ENCODE assay signal across 8 mouse cellular contexts in the genomic region with DNA sequence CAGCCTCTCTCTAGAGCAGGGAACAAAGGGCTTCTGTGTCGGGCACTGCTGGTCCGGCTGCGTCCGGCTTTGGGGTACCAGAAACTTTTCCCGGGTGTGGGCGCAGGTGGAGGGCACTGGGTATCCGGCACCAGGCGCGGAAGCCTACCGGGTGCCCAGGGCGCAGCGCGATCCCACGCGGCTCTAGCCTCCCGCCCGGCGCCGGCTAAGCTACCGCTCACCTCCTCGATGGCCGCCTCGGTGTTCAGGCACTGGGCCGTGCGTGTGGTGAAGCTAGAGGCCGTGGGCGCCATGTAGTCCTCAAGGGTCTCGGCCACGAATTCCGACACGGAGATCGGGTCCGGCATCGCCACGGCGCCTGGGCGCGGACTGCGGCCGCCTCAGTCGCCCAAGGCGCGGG.
DNase-seq lines count a peak whose midpoint lies in the region; ATAC-seq and TF ChIP-seq lines count a peak whose summit lies in the region.
"Not testable (repeated sequence)": the region's sequence is repeated elsewhere in the genome, so short reads cannot be mapped to it uniquely, and the experiment has no call there.

No protein-coding gene starts in this region.

- 9% methylated on average over 33 of the region's 43 CpGs for WGBS in hindbrain, embryonic 13.5 days
- 10% methylated on average over 39 of the region's 43 CpGs for WGBS in lung, adult 2 months
- 3% methylated on average over 24 of the region's 43 CpGs for WGBS in neural tube, embryonic 11.5 days
- WGBS in stomach, embryonic 16.5 days = 7% methylated on average over 37 of the region's 43 CpGs

- TF ChIP-seq POLR2A in ES-Bruce4 (IDR thresholded peaks at IDR 0.05; ENCODE audit: insufficient read depth, low read length); lung, adult 2 months (IDR thresholded peaks at IDR 0.05; ENCODE audit: borderline replicate concordance, extremely low read depth, low read depth, low read length): not testable (repeated sequence)

- not testable (repeated sequence) for H3K4me1 ChIP-seq in ES-Bruce4 (ENCODE audit: control insufficient read depth, insufficient read depth, low read length); hindbrain, embryonic 13.5 days (replicated peaks); lung, adult 2 months (ENCODE audit: control insufficient read depth, insufficient read depth, low read length); neural tube, embryonic 11.5 days (ENCODE audit: control insufficient read depth, insufficient read depth, low read length); stomach, embryonic 16.5 days (ENCODE audit: control insufficient read depth, insufficient read depth, low read length)

- H3K27ac ChIP-seq in ES-Bruce4 (ENCODE audit: insufficient read depth, low read length); hindbrain, embryonic 13.5 days; neural tube, embryonic 11.5 days (ENCODE audit: low read depth, low read length); stomach, embryonic 16.5 days (ENCODE audit: low read length): not testable (repeated sequence)

- peak overlapping the region; percentile 86 for H3K4me3 ChIP-seq in ES-Bruce4 (ENCODE audit: low read depth, low read length)
- peak overlapping the region; percentile 31 for H3K4me3 ChIP-seq in hindbrain, embryonic 13.5 days
- not testable (repeated sequence) for H3K4me3 ChIP-seq in lung, adult 2 months (replicated peaks; ENCODE audit: extremely low read depth, low read depth, low read length)
- peak overlapping the region; percentile 23 for H3K4me3 ChIP-seq in neural tube, embryonic 11.5 days (ENCODE audit: low read depth, low read length)
- H3K4me3 ChIP-seq in stomach, embryonic 16.5 days (replicated peaks; ENCODE audit: low read length) = peak overlapping the region; percentile 33

- TF ChIP-seq EP300 in ES-Bruce4 (IDR thresholded peaks at IDR 0.05; ENCODE audit: insufficient read depth, low read depth, low read length) = not testable (repeated sequence)

- not testable (repeated sequence) for ATAC-seq in hindbrain, embryonic 13.5 days (ENCODE audit: low FRiP score); neural tube, embryonic 11.5 days (ENCODE audit: insufficient read depth, low FRiP score, low TSS enrichment); stomach, embryonic 16.5 days (ENCODE audit: insufficient read depth, low FRiP score)

- H3K4me2 ChIP-seq in hindbrain, embryonic 13.5 days = peak overlapping the region; percentile 41
- H3K4me2 ChIP-seq in neural tube, embryonic 11.5 days (ENCODE audit: low read depth) = peak overlapping the region; percentile 25
- peak overlapping the region; percentile 35; the same call in 1 of the 2 replicates for H3K4me2 ChIP-seq in stomach, embryonic 16.5 days (ENCODE audit: low read depth, low read length)

- not testable (repeated sequence) for H3K27me3 ChIP-seq in ES-Bruce4 (ENCODE audit: control insufficient read depth, insufficient read depth, low read length, poor library complexity, severe bottlenecking); hindbrain, embryonic 13.5 days; neural tube, embryonic 11.5 days (ENCODE audit: control insufficient read depth, insufficient read depth, low read length); stomach, embryonic 16.5 days (ENCODE audit: control insufficient read depth, insufficient read depth, low read length)

- not testable (repeated sequence) for H3K36me3 ChIP-seq in ES-Bruce4 (ENCODE audit: control insufficient read depth, insufficient read depth, low read length, poor library complexity, severe bottlenecking); hindbrain, embryonic 13.5 days; neural tube, embryonic 11.5 days (ENCODE audit: control insufficient read depth, insufficient read depth, low read length); stomach, embryonic 16.5 days (ENCODE audit: control insufficient read depth, insufficient read depth, low read length)

- DNase-seq in embryo, embryonic 9.5 days (ENCODE audit: extremely low spot score) = peak; percentile 6
- DNase-seq in gastrocnemius, postnatal 4 days (ENCODE audit: low spot score in 2 of 2) = peak; percentile 16 to 18
- DNase-seq in kidney, postnatal 14 days = peak; percentile 2
- DNase-seq in lung, adult 2 months = peak; percentile 2
- not testable (repeated sequence) for DNase-seq in neural tube, embryonic 11.5 days (ENCODE audit: low spot score)

- H3K9ac ChIP-seq in ES-Bruce4 (ENCODE audit: low read depth, poor library complexity, severe bottlenecking) = peak overlapping the region; percentile 91
- H3K9ac ChIP-seq in hindbrain, embryonic 13.5 days; neural tube, embryonic 11.5 days (ENCODE audit: low read length); stomach, embryonic 16.5 days (ENCODE audit: low read length): not testable (repeated sequence)

- TF ChIP-seq CTCF in ES-Bruce4 (IDR thresholded peaks at IDR 0.05; ENCODE audit: low read depth, low read length); lung, adult 2 months (IDR thresholded peaks at IDR 0.05; ENCODE audit: insufficient read depth, low read length): not testable (repeated sequence)

- not testable (repeated sequence) for H3K9me3 ChIP-seq in ES-Bruce4 (replicated peaks; ENCODE audit: control insufficient read depth, insufficient read depth, low read length, poor library complexity, severe bottlenecking); hindbrain, embryonic 13.5 days; neural tube, embryonic 11.5 days (ENCODE audit: control insufficient read depth, low read length); stomach, embryonic 16.5 days (replicated peaks; ENCODE audit: control insufficient read depth, low read length)
